Mouse (Mus musculus) cerebellum, adult 2 months (tissue): ENCODE data around the gene Tcte1.

Experiments
- CTCF ChIP-seq: fragments of 200-500 bp; IDR thresholded peaks from 2 replicates; pipeline ENCODE4 v1.5.1; 2011; ENCODE audit warnings: low read depth, mild to moderate bottlenecking, control low read depth, low read length, moderate library complexity, borderline replicate concordance; ENCODE audit not compliant: insufficient read depth
- POLR2A ChIP-seq: fragments of 200-500 bp; IDR thresholded peaks from 2 replicates; pipeline ENCODE4 v1.6.1; 2011; ENCODE audit warnings: low read length, control low read depth, borderline replicate concordance; ENCODE audit not compliant: insufficient read depth

GRCm38 (mm10) chr17:45586449-45586837, 63.2 kb downstream of the Tcte1 start:
- peak; percentile 40; the same call in 1 of the 2 replicates for TF ChIP-seq CTCF
- no peak for TF ChIP-seq POLR2A
